Comparison of ENCODE assay signal across 24 mouse cellular contexts in genomic region chr6:77175764-77176163, GRCm38 (mm10).
"Had no signal": no experiment of that assay in that cellular context is flagged by ENCODE, and none has a peak within 500 bp of the region (broad histone marks: within the 10 kb centered on the region; RNA-seq: fewer than 3 reads in every experiment).

No protein-coding gene starts in this region.

- H3K9me3 ChIP-seq: kidney, embryonic 15.5 days; limb, embryonic 12.5 days; liver, embryonic 12.5 days; liver, embryonic 15.5 days; lung, embryonic 15.5 days; midbrain, embryonic 12.5 days; midbrain, embryonic 15.5 days; neural tube, embryonic 12.5 days; neural tube, embryonic 15.5 days; stomach, embryonic 15.5 days had no signal

- H3K4me3 ChIP-seq: kidney, embryonic 15.5 days; left cerebral cortex, adult 2 months; limb, embryonic 12.5 days; liver, embryonic 12.5 days; liver, embryonic 15.5 days; lung, embryonic 15.5 days; midbrain, embryonic 12.5 days; midbrain, embryonic 15.5 days; neural tube, embryonic 12.5 days; neural tube, embryonic 15.5 days; stomach, embryonic 15.5 days had no signal

- H3K36me3 ChIP-seq: kidney, embryonic 15.5 days; limb, embryonic 12.5 days; liver, embryonic 12.5 days; liver, embryonic 15.5 days; lung, embryonic 15.5 days; midbrain, embryonic 12.5 days; midbrain, embryonic 15.5 days; neural tube, embryonic 12.5 days; neural tube, embryonic 15.5 days; stomach, embryonic 15.5 days had no signal

- DNase-seq: kidney, adult 2 months; kidney, postnatal 14 days; kidney, postnatal 4 days; layer of hippocampus, postnatal 36 days; liver; lung, adult 18-20 months; lung, postnatal 10 days; lung, postnatal 36 days; right cerebral cortex, adult 18-20 months; right cerebral cortex, postnatal 14 days; spleen, adult 18-20 months; thymus, postnatal 36 days had no signal

- H3K27ac ChIP-seq: kidney, embryonic 15.5 days; left cerebral cortex, adult 2 months; limb, embryonic 12.5 days; liver, embryonic 12.5 days; liver, embryonic 15.5 days; lung, embryonic 15.5 days; midbrain, embryonic 12.5 days; midbrain, embryonic 15.5 days; neural tube, embryonic 12.5 days; neural tube, embryonic 15.5 days; stomach, embryonic 15.5 days had no signal

- H3K27me3 ChIP-seq: kidney, embryonic 15.5 days; limb, embryonic 12.5 days; liver, embryonic 12.5 days; liver, embryonic 15.5 days; lung, embryonic 15.5 days; midbrain, embryonic 12.5 days; midbrain, embryonic 15.5 days; neural tube, embryonic 12.5 days; neural tube, embryonic 15.5 days; stomach, embryonic 15.5 days had no signal

- H3K4me1 ChIP-seq: kidney, embryonic 15.5 days; limb, embryonic 12.5 days; liver, embryonic 12.5 days; liver, embryonic 15.5 days; lung, embryonic 15.5 days; midbrain, embryonic 12.5 days; midbrain, embryonic 15.5 days; neural tube, embryonic 12.5 days; neural tube, embryonic 15.5 days; stomach, embryonic 15.5 days had no signal

- ATAC-seq: intestine, postnatal 0 days; liver, embryonic 12.5 days; midbrain, embryonic 15.5 days had no signal

- H3K4me2 ChIP-seq: kidney, embryonic 15.5 days; limb, embryonic 12.5 days; liver, embryonic 12.5 days; liver, embryonic 15.5 days; lung, embryonic 15.5 days; midbrain, embryonic 12.5 days; midbrain, embryonic 15.5 days; neural tube, embryonic 12.5 days; neural tube, embryonic 15.5 days; stomach, embryonic 15.5 days had no signal

- H3K9ac ChIP-seq: kidney, embryonic 15.5 days; limb, embryonic 12.5 days; liver, embryonic 12.5 days; liver, embryonic 15.5 days; lung, embryonic 15.5 days; midbrain, embryonic 12.5 days; midbrain, embryonic 15.5 days; neural tube, embryonic 12.5 days; neural tube, embryonic 15.5 days; stomach, embryonic 15.5 days had no signal
